Mouse (Mus musculus) kidney, embryonic 15.5 days (tissue): ENCODE data around the gene Abcd3. TPM values are rescaled to one million over a fixed set of nuclear protein-coding genes. Genes with fewer than 3 reads are reported as not detected.

Experiments used
- ATAC-seq: fragments of 200-750 bp; cut with Nextera tagmentation; replicated peaks from 2 replicates; pipeline ENCODE4 v1.8.0; 2017; ENCODE audit warnings: moderate TSS enrichment; ENCODE audit not compliant: low FRiP score
- H3K27ac ChIP-seq: fragments of 300-500 bp; sonication (generic); 2 replicates; pipeline ENCODE4 v1.5.1; 2015; ENCODE audit warnings: mild to moderate bottlenecking, inconsistent platforms
- H3K27me3 ChIP-seq: fragments of 300-500 bp; sonication (generic); 2 replicates; pipeline ENCODE4 v1.6.1; 2015; ENCODE audit warnings: inconsistent platforms
- H3K36me3 ChIP-seq: fragments of 300-500 bp; sonication (generic); 2 replicates; pipeline ENCODE4 v1.6.1; 2015; ENCODE audit warnings: inconsistent platforms
- H3K4me1 ChIP-seq: fragments of 300-500 bp; sonication (generic); 2 replicates; pipeline ENCODE4 v1.6.1; 2015; ENCODE audit warnings: inconsistent platforms
- H3K4me2 ChIP-seq: fragments of 300-500 bp; sonication (generic); 2 replicates; pipeline ENCODE4 v1.6.1; 2015; ENCODE audit warnings: moderate library complexity, mild to moderate bottlenecking, inconsistent platforms
- H3K4me3 ChIP-seq: fragments of 300-500 bp; sonication (generic); replicated peaks from 2 replicates; pipeline ENCODE4 v1.5.1; 2015; ENCODE audit warnings: mild to moderate bottlenecking, inconsistent platforms
- H3K9ac ChIP-seq: fragments of 300-500 bp; sonication (generic); 2 replicates; pipeline ENCODE4 v1.6.1; 2015; ENCODE audit warnings: mild to moderate bottlenecking, inconsistent platforms
- H3K9me3 ChIP-seq: fragments of 300-500 bp; sonication (generic); replicated peaks from 2 replicates; pipeline ENCODE4 v1.6.1; 2016; ENCODE audit warnings: inconsistent platforms
- WGBS: fragments of 180-500 bp; shearing (Covaris S2); methylation state at CpG from one replicate; pipeline ENCODE4 v1.1.7; 2015; ENCODE audit warnings: mixed read lengths; 5-methylcytosine and 5-hydroxymethylcytosine counted together
- polyA plus RNA-seq: library from polyadenylated mRNA; unstranded; fragments of >200 nt; fragmentation: Nextera tagmentation; extraction: Ambion mirVana; gene quantifications from 2 replicates; pipeline ENCODE4 v1.2.1, GENCODE M21; 2015

Abcd3 gene
- polyA plus RNA-seq, 1 experiment from 2014 or later: 65.3 TPM

DNA sequence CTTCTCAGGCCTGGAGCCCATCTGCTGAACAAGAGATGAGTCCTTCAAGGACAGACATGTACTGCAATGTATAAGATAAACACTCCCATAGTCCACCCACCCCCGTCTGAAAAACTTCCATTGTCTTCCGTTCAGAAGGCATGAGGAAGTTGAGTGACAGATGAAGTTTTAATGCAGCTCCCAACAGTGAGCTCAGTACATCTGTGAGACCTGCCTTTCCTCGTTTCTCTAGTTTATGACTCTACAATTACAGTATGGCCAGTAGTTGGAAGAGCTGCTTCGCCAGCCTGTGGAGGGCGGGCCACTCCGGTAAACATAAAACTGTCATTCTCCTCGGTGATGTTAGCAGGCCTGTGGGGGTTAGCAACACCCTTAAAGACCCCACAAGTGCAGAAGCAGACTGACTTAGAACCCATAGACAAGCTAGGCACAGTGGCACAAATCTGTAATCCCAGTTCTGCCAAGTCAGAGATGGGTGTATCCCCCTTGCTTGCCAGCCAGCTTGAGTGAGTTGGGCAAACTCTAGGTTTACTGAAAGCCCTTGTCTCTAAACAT, 27.3 kb upstream of the Abcd3 start:
- H3K27me3 ChIP-seq: no peaks in the 10 kb centered on the region
- H3K9me3 ChIP-seq: no peaks in the 10 kb centered on the region
- peaks cover 7% of the 10 kb centered on the region for H3K4me1 ChIP-seq
- no peak overlapping the region for H3K4me2 ChIP-seq
- H3K9ac ChIP-seq: no peak overlapping the region
- ATAC-seq: no peak
- H3K27ac ChIP-seq: no peak overlapping the region
- no peaks in the 10 kb centered on the region for H3K36me3 ChIP-seq
- WGBS: 38% methylated on average over 7 of the region's 7 CpGs
- H3K4me3 ChIP-seq: no peak overlapping the region

DNA sequence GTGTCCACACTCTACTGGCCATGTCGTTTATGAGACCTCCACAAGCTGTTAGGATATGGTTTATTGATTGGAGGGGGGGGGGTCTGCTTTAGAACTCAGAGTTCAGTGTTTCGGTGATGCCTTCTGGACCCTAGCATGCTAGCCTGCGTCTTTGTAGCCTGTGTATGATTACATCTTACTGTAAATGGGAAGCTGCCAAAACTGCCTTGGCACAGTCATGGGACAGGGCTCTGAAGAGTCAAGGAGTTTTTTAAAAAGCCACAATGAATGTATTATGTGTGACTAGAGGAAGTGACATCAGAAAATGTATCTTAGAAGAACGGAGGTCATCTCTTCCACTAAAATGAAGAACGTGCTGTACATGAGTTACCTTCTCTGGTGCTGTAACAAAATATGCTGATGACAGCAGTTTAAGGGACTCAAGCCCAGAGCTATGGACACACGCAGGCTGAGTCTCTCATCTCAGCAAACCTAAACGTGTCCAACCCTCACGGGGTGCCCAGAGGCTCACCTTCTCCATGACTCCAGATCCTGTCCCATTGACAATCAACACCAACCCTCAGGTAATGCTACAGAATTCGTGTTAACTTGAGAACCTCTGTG, 26.4 kb upstream of the Abcd3 start:
- no peak for ATAC-seq
- no peaks in the 10 kb centered on the region for H3K27me3 ChIP-seq
- 71% methylated on average over 9 of the region's 9 CpGs for WGBS
- no peaks in the 10 kb centered on the region for H3K36me3 ChIP-seq
- no peak overlapping the region for H3K4me2 ChIP-seq
- H3K4me3 ChIP-seq: no peak overlapping the region
- H3K27ac ChIP-seq: no peak overlapping the region
- H3K4me1 ChIP-seq: peaks cover 7% of the 10 kb centered on the region
- H3K9me3 ChIP-seq: no peaks in the 10 kb centered on the region
- no peak overlapping the region for H3K9ac ChIP-seq

DNA sequence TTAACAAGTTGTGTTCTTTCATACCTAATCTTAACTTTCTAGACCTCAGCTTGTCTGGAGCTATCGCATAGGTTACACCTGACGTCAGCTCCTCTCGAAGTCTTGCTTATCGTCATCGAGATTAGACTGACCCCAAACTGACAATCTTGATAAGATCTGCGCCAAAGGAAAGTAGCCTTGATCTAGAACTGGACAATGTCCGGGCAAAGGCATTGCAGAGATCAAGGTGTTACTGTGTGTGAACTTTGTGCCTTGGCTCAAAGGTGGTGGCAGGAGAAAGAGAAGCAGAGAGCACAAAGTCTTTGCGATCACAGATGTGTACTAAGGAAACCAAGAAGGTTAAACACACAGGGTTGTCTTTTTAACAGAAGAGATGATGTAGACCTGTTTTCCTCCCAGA, 25.2 kb upstream of the Abcd3 start:
- Histone ChIP-seq H3K4me1 (peaks cover 7% of the 10 kb centered on the region), H3K36me3 (no peaks in the 10 kb centered on the region)
- WGBS: 94% methylated on average over 8 of the region's 8 CpGs

GRCm38 (mm10) chr3:121834732-121835131, 19.6 kb upstream of the Abcd3 start:
- H3K4me3 ChIP-seq: no peak overlapping the region
- no peaks in the 10 kb centered on the region for H3K27me3 ChIP-seq
- H3K27ac ChIP-seq: no peak overlapping the region
- H3K9ac ChIP-seq: no peak overlapping the region
- no peaks in the 10 kb centered on the region for H3K4me1 ChIP-seq
- ATAC-seq: no peak
- H3K4me2 ChIP-seq: no peak overlapping the region
- WGBS: 82% methylated on average over 2 of the region's 2 CpGs
- no peaks in the 10 kb centered on the region for H3K36me3 ChIP-seq
- no peaks in the 10 kb centered on the region for H3K9me3 ChIP-seq

More for the DNA sequence above, 25.2 kb upstream of the Abcd3 start:
- no peak overlapping the region for H3K4me3 ChIP-seq
- no peaks in the 10 kb centered on the region for H3K27me3 ChIP-seq
- no peak overlapping the region for H3K27ac ChIP-seq
- H3K4me2 ChIP-seq: no peak overlapping the region
- H3K9me3 ChIP-seq: no peaks in the 10 kb centered on the region
- no peak overlapping the region for H3K9ac ChIP-seq
- no peak for ATAC-seq

DNA sequence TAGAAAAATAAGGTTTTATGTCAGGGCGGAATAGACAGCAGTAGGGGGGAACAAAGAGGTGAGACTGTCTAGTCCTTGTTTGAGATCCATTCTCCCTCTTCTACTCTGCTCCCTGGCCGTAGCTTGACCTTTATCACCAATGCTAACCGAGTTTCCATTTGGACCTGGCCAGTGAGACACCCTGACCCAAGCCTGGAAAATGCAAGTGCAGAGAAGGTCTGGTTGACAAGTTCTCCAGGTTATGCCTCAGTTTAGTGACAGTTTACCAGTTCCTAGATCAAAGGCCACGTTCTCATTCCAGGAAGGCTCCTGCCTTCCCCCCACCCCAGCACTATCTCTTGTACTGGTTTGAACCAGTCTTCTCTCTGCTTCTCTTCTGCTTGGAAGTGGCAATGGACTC, 19.1 kb upstream of the Abcd3 start:
- Histone ChIP-seq H3K4me2 (no peak overlapping the region), H3K27ac (no peak overlapping the region), H3K4me1 (no peaks in the 10 kb centered on the region), H3K9me3 (no peaks in the 10 kb centered on the region), H3K9ac (no peak overlapping the region), H3K27me3 (no peaks in the 10 kb centered on the region), H3K36me3 (no peaks in the 10 kb centered on the region), H3K4me3 (no peak overlapping the region)
- no peak for ATAC-seq
- 84% methylated on average over 4 of the region's 4 CpGs for WGBS

DNA sequence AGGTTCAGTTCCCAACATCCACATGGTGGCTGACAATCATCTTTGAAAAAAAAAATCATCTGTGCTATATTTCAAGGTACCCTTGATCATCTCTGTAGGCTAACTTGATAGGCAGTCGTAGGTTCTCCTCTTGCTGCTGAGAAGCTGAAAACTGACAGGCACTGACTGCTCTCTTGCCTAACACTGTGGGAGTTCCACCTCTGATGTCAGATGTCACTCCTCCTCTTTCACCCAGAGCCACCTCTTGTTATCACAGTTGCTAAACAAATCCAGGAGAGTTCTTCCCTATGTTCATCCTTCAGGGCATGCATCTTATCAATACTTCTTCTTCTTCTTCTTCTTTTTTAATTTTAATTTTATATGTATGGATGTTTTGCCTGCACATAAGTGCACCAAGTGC, 10.0 kb upstream of the Abcd3 start:
- no peak overlapping the region for H3K4me3 ChIP-seq
- 69% methylated on average over 1 of the region's 1 CpGs for WGBS
- ATAC-seq: no peak

DNA sequence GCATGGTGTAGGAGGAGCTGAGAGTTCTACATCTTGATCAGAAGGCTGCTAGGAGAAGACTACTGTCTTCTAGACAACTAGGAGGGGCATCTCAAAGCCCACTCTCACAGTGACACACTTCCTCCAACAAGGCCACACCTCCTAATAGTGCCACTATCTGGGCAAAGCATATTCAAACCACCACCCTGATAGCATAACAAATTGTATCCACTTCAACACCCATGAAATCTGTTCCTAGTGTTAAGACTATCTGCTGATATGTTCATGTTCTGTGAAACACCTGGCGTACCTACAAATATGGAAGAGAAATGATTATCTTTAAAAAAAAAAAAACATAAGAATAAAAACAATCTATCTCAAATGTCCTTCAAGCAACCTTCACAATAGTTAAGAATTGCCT, 9.2 kb upstream of the Abcd3 start:
- H3K9me3 ChIP-seq: no peaks in the 10 kb centered on the region
- no peak overlapping the region for H3K4me3 ChIP-seq
- no peaks in the 10 kb centered on the region for H3K36me3 ChIP-seq
- WGBS: 93% methylated on average over 1 of the region's 1 CpGs
- no peaks in the 10 kb centered on the region for H3K27me3 ChIP-seq
- H3K4me2 ChIP-seq: no peak overlapping the region
- H3K27ac ChIP-seq: no peak overlapping the region
- ATAC-seq: no peak
- no peak overlapping the region for H3K9ac ChIP-seq
- no peaks in the 10 kb centered on the region for H3K4me1 ChIP-seq

More for the DNA sequence above, 10.0 kb upstream of the Abcd3 start:
- Histone ChIP-seq H3K27ac (no peak overlapping the region), H3K9ac (no peak overlapping the region), H3K27me3 (no peaks in the 10 kb centered on the region), H3K4me2 (no peak overlapping the region), H3K4me1 (no peaks in the 10 kb centered on the region), H3K36me3 (no peaks in the 10 kb centered on the region), H3K9me3 (no peaks in the 10 kb centered on the region)

DNA sequence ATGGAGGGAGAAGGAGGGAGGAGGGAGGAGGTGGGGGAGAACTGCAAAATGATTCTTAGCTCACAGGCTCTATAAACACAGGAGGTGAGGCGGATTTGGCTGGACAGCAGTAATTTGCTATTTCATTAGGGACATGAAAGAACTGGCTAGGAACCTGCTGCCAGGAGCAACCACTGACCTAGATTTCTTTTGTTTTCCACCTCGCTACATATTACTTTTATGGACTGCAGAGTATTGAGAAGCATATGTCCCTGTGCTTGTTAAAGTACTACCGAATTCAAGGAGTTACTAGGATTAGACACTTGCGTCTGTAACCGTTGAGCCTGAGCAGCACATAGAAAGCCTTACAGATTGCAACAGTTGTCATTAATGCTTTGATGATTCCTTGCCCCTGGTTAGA, 7.5 kb upstream of the Abcd3 start:
- Histone ChIP-seq H3K4me2 (no peak overlapping the region), H3K9ac (no peak overlapping the region), H3K27me3 (no peaks in the 10 kb centered on the region), H3K9me3 (no peaks in the 10 kb centered on the region), H3K4me1 (no peaks in the 10 kb centered on the region), H3K27ac (no peak overlapping the region), H3K4me3 (no peak overlapping the region), H3K36me3 (no peaks in the 10 kb centered on the region)
- no peak for ATAC-seq
- 81% methylated on average over 5 of the region's 5 CpGs for WGBS

- Histone ChIP-seq H3K36me3 (no peaks in the 10 kb centered on the region), H3K27me3 (no peaks in the 10 kb centered on the region), H3K4me2 (no peak overlapping the region), H3K9me3 (no peaks in the 10 kb centered on the region), H3K27ac (no peak overlapping the region), H3K4me3 (no peak overlapping the region), H3K9ac (no peak overlapping the region), H3K4me1 (no peaks in the 10 kb centered on the region)
- 63% methylated on average over 8 of the region's 8 CpGs for WGBS
- no peak for ATAC-seq
These were observed 6.5 kb upstream of the Abcd3 start for GRCm38 (mm10) chr3:121821559-121822143.

GRCm38 (mm10) chr3:121819693-121820200, 4.6 kb upstream of the Abcd3 start:
- Histone ChIP-seq H3K9me3 (no peaks in the 10 kb centered on the region), H3K27ac (no peak overlapping the region), H3K4me2 (no peak overlapping the region), H3K4me1 (peaks cover 5% of the 10 kb centered on the region; the same call in 1 of the 2 replicates), H3K36me3 (no peaks in the 10 kb centered on the region), H3K27me3 (no peaks in the 10 kb centered on the region), H3K4me3 (no peak overlapping the region), H3K9ac (no peak overlapping the region)
- no peak for ATAC-seq
- 87% methylated on average over 3 of the region's 3 CpGs for WGBS

DNA sequence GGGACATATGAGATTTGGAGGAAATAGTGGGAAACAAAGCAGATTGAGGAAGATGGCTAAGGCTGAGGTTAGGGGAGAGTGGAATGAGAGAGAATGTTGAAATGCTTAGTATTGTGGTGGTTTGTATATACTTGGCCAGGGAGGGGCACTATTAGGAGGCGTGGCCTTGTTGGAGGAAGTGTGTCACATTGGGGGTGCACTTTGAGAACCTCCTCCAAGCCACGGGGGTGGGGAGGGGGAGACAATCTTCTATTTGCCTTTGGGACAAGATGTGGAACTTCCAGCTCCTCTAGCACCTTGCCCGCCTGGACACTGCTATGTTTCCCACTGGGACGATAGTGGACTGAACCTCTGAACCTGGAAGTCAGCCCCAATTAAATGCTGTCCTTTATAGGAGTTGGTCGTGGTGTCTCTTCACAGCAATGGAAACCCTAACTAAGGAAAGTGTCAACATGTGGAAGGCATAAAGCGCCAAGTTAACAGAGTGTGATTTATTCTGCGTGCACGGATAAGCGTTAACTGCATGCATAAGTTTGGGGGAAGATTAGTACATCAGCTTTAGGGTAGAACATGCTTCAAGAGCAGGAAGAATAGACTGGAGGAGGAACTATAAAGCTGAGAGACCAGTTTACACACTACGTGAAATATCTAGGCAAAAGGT, 3.8 kb upstream of the Abcd3 start:
- H3K9ac ChIP-seq: no peak overlapping the region
- WGBS: 74% methylated on average over 10 of the region's 10 CpGs
- no peaks in the 10 kb centered on the region for H3K9me3 ChIP-seq
- H3K27me3 ChIP-seq: no peaks in the 10 kb centered on the region
- H3K27ac ChIP-seq: no peak overlapping the region
- ATAC-seq: no peak
- H3K4me3 ChIP-seq: no peak overlapping the region
- peaks cover 8% of the 10 kb centered on the region; the same call in 1 of the 2 replicates for H3K4me1 ChIP-seq
- no peak overlapping the region for H3K4me2 ChIP-seq
- no peaks in the 10 kb centered on the region for H3K36me3 ChIP-seq

DNA sequence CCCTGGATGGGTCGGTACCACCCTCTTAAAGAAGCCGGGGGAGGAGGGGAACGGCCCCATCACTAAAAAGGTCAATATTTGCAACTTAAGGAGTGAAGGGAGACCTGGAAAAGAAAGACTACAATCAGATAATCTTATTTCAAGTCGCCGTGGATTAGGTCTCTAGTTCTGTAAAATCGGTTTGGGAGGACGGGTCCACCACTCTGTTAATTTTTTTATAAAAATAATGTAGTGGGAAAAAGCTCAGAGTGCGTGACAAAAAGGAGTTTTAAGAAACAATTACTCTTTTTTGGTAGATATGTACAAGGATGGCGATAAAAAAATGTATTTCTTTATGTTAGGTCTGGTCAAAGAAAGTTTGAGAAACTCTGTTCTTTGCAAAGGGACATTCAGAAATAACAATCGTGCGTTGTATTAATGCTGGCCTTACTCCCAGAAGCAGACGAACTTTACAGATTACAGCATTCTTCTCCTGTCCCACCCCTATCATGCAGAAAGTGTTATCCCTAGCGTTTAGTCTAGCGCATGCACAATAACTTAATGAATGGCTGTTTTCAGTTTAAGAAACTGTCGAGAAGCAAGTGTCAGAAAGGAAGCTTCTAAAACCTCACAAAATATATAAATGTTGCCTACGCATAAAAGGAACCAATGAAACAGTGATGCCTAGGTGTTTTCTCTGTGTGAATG, 590 bp upstream of the Abcd3 start:
- Histone ChIP-seq H3K27me3 (no peaks in the 10 kb centered on the region), H3K9me3 (no peaks in the 10 kb centered on the region), H3K4me3 (peak overlapping the region; percentile 83), H3K4me1 (peaks cover 15% of the 10 kb centered on the region; the same call in 1 of the 2 replicates), H3K9ac (peak overlapping the region; percentile 94), H3K27ac (peak overlapping the region; percentile 99), H3K36me3 (no peaks in the 10 kb centered on the region), H3K4me2 (peak overlapping the region; percentile 65)
- 18% methylated on average over 16 of the region's 16 CpGs for WGBS
- no peak for ATAC-seq
